Mouse (Mus musculus) heart, adult 18-20 months (tissue): ENCODE results near the gene Atp8b3. TPM values are rescaled to one million over a fixed set of nuclear protein-coding genes. Genes with fewer than 3 reads are reported as not detected.

Source experiments
- DNase-seq, 2 experiments: peaks; one replicate each; pipeline ENCODE4 v3.0.0; 2021 to 2022; ENCODE audit warnings: mixed read lengths in 1 of 2
- total RNA-seq, 2 experiments: library from RNA; stranded (reverse); gene quantifications; 2 replicates each; pipeline ENCODE4 v1.2.3; 2021

The Atp8b3 gene
- total RNA-seq, 2 experiments from 2014 or later, result not detected

DNA sequence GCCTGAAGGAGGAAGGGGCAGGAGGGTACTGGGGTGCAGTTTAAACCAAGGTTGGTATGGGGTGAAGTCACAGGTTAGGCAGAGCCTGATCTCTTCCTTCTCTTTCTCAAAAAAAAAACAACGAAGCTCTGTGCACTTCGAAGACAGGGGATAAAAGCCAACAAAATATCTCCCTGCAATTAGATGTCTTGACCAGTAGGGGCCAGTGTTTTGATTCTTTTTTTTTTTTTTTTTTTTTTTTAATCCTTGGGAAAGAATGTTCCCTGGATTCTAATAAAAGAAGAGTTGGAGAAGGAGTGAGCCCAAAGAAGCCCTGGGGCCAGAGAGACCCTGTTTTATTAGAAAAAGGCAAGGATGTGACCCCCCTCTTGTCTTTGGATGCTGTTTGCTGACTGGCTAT, 19.6 kb downstream of the Atp8b3 start:
- no peak for DNase-seq

DNA sequence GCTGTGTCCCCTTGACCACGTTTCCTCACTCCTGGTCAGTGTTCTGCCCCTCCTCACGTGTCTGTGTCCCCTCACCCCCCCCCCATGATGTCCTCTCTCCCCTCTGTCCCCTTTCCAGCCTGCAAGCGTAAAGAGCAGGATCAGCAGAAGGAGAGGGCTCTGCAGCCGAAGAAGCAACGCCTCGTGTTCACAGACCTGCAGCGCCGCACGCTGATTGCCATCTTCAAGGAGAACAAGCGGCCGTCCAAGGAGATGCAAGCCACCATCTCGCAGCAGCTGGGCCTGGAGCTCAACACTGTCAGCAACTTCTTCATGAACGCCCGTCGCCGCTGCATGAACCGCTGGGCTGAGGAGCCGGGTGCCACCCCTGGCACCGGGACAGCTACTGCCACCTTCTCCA, 25.2 kb downstream of the Atp8b3 start:
- no peak for DNase-seq

DNA sequence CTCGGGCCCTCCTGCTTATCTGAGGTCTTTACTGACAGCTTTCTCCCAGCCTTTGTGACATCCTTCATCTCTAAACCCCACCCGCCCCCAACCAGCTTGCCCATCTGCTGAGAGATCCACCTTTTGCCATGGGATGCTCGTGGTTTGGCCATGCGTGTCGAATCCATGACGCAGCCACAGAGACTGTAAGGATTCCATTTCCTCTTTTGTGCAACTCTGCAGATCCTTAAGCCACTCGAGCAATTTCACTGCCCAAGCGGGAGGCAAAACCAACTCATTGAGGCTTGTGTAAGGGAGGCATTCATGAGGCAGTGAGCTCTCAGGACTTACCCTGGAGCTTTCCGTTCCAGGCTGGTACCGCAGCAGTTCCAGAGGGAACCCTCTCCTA, 28.7 kb downstream of the Atp8b3 start:
- no peak for DNase-seq

DNA sequence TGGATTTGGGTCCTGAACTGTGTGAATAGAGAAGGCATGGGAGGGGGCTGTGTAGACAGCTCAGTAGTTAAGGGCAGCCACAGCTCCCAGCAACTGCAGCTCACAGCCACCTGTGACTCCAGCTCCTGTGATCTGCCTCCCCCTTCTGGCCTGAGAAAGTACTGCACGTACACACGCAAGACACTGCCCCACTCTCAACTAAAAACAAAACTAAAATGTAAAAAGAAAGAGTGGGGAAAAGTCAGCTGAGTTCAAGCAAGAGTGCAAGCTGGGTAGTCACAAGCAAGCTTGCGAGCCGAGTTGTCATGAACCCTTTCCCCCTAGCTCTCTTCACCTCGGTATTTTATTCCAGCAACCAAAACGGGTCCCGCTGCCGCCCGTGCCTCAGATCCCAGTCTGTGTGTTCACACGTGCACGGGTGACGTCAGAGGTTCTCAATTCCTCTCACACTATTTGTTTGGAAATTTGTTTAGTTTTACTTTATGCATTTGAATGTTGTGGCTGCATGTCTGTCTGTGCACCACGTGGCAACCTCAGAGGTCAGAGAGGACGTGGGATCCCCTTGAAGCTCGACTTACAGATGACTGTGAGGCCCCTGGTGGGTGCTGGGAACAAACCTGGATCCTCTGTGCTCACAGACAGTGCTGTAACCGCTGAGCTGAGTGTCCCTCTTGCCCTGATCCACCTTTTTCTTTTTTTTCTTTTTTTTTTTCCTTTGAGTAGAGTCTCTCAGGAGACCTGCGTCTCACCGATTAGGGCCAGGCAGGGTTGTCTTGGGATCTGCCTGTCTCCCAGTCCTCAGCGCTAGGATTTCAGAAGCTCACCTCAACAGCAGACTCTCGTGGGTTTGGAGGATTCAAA, 29.3 kb downstream of the Atp8b3 start:
- peak; percentile 72 to 92 for DNase-seq

DNA sequence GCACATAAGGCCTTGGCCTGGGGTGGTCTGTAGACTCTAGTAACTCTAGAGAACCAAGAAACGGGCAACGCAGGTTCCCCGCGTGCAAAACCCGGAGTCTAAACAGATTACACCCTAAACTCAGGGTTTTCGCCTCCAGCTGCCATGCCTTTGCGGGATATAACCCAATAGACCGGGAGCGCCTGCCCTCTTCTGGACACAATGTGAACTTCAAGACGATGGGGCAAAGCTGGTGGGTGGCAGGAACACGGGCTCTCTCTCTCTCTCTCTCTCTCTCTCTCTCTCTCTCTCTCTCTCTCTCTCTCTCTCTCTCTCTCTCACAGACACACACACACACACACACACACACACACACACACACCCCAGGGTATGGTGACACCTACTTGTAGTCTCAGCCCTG, 32.7 kb downstream of the Atp8b3 start:
- DNase-seq, result peak; percentile 45 to 86

DNA sequence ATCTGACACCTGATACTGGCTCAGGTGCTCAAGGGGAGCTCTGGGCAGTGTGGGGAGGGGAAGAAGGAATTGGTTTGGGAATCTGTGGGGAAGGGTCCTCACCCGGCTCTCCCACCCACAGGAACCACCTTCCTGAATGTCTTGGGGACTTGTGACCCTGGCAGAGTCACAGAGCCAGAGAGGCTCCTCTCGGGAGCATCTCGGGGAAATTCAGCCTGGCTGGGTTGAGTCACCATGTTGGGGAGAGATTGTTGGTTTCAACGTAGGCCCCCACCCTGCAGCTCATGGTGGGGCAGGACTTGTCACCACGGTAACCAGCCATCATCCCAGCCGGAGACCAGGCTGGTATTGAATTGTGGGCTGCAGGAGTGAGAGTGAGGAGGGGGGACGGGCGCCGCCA, 34.2 kb downstream of the Atp8b3 start:
- DNase-seq, result no peak

DNA sequence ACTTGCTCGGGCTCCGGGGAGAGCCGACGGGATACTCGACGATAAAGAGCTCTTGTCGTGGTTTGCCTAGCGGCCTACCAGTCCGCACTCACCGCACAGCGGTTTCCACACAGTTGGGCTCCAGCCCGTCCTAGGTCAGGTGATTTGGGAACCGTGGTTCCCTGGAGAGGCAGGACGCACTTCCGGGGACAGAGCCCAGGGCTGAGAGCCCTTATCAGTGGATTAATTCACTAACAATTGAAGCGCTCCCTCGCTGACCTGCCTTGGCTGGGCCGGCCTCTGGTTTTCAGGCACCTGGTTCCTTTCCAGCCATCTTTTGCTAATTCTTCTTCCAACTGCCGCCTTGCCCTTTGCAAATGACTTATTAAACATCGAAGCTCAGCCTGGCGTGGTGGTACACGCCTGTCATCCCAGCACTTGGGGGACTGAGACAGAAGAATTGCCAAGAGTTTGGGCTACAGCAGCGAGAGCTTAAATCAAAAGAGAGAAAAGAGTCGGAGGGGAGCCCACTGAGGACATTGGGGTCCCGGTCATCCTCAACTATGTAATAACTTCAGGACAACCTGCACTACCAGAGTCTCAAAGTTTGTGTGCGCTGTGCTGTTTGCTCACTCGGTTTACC, 35.2 kb downstream of the Atp8b3 start:
- peak; percentile 58 to 63 for DNase-seq

DNA sequence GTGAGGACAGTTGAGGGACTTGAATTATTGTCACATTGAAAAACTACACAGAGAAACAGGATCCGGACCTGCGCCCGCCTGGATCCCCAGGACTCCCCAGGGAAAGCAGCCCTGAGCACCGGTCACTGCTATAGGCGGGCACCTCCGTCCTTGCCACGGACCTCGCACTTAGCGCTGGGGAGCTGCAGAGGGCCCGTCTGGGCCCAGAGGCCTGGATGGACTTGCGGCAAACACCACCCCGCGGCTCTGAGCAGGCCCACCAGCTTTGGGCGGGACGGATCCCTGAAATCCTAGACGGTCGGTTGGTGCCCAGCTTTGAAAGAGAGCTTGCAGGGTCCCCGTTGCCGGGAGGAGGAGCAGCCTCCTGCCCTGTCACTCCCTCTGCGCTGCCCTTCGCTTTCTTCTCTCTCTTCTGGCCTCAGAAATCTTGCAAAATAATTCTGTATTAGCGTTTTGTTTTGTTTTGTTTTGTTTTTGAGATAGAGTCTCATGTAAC, 36.1 kb downstream of the Atp8b3 start:
- no peak for DNase-seq

DNA sequence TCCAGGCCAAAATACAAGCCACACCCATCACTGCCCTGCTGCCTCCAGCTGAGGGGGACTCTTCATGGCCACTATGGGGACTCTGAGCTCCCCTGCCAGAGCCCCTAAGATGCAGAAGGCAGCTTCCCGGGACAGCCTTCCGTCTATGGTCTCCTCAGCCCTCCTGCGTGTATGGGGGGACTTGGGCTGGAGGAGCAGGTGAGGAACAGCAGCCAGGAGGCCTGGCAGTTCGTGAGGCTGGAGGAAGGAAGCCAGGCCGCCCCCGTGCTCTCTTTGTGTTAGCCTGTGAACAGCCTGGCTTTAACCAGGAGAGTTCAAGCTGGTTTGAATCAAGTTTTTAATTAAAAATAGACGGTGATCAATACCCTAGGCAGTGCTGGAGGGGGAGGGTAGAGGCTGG, 36.6 kb downstream of the Atp8b3 start:
- DNase-seq, result no peak

DNA sequence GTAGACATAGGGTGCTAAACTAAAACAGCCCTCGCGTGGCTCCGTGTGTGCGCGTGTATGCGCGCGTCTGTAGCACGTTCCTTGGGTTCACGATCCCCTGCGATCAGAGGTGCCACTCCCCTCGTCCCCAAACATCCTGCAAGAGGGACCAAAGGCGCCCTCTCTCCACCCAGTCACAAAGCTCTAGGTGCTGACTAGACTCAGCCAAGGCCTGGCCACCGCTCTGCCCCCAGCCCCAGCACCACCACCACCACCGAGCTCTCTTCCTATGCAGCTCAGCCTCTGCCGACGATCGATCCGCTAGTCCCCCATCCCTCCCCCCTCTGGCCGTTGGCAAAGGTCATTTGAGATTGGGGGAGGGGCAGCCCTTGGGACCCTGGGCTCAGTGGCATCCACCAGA, 42.5 kb downstream of the Atp8b3 start:
- no peak for DNase-seq

DNA sequence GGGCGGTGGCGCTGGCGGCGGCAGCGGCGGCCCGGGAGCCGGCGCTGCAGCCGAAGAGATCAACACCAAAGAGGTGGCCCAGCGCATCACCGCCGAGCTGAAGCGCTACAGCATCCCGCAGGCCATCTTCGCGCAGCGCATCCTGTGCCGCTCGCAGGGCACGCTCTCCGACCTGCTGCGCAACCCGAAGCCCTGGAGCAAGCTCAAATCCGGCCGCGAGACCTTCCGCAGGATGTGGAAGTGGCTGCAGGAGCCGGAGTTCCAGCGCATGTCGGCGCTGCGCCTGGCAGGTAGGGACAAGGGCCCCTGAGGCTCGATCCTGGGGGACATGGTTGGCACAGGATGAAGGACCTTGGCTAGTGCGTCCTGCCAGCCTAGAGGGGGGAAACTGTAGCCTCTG, 43.0 kb downstream of the Atp8b3 start:
- DNase-seq, result no peak

DNA sequence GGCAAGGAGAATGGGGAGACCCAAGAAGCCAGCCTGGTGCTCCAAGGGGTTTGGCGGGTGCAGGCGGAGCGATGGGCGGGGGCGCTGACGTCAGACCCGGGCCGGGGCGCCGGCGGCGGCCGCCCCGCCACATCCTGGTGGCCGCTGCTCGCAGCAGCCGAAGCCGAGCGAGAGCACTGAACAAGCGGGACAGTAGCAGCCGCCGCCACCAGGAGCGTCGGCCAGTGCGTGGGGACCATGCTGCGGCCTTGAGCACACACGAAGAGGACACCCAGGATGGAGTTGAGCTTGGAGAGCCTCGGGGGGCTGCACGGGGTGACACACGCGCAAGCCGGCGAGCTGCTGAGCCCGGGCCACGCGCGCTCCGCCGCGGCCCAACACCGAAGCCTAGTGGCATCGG, 44.2 kb downstream of the Atp8b3 start, which contains the start of gene Onecut3:
Gene Onecut3, plus strand, starts transcription at position 104 of the 400 bp plus-strand sequence.
- DNase-seq, result peak; percentile 27 to 48

DNA sequence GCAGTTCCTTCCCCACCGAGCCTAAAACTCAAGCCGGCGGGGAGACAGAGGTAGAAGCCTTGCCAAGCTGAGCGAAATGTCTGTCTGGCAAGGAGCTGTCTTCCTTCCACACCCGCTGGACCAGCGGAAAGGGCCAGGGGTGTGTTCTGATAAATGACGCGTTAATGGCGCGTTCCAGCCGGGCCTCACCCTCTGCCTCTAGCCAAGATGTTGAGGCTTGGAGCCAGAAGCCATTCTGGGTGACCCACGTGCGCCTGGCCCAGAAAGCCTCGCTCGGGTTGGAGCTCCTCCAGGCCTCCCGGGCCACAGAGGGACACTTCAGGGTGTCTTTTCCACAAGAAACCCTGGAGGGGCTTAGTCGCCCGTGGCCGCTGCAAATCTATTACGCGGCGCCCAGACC, 48.9 kb downstream of the Atp8b3 start:
- peak; percentile 86 to 90 for DNase-seq

DNA sequence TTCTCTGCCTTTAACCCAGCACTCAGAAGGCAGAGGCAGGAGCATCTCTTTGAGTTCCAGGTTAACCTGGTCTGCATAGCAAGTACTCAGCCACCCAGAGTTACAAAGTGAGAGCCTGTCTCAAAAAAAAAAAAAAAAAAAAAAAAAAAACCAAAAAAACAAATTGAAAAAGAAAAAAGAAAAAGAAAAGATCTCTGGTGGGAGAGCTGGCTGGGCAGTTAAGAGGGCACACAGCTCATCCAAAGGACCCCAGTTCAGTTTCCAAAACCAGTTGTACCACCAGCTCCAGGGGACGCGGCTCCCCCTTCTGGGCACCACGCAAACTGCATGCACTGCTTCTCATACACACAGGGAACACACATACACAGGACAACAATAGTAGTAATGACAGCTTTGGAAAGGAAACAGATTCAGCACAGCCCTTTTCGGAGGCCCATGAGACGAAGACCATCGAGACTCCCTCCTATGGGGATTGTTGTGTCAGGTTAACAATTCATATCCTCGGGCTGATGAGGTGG, 52.0 kb downstream of the Atp8b3 start:
- no peak for DNase-seq

DNA sequence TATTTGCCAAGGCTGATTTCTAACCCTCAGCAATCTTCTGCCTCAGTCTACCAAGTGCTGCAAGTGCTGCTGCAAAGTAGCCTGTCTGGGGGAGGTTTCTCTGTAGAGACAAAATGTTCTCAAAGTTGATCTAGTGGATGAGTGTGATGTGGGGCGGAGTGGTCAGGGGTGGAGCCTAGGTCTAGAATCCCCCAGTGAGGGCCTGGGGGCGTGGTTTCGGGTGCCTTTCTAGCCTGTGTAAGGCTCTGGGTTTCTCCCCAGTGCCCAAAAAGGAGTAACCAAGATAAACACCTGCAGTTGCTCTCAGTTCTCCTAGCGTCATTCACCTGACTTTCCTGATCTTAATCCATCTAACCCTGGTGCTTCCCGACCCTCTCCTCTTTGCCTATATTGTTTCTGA, 57.9 kb downstream of the Atp8b3 start:
- no peak for DNase-seq

DNA sequence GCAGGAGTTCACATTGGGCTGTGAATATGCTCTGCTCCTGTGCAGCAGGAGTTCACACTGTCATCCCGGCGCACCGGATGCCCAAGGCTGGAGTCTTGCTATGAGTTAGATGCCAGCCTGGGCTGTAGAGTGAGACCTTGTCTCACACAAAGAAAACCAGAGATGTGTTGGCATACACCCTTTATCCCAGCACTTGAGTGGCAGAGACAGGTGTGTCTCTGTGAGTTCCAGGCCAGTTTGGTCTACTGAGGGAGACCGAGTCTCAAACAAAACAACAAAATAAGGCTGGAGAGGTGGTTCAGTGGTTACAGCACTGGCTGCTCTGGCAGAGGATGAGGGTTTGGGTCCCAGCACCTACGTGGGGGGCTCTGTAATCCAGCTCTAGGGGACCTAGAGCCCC, 60.4 kb downstream of the Atp8b3 start:
- no peak for DNase-seq

DNA sequence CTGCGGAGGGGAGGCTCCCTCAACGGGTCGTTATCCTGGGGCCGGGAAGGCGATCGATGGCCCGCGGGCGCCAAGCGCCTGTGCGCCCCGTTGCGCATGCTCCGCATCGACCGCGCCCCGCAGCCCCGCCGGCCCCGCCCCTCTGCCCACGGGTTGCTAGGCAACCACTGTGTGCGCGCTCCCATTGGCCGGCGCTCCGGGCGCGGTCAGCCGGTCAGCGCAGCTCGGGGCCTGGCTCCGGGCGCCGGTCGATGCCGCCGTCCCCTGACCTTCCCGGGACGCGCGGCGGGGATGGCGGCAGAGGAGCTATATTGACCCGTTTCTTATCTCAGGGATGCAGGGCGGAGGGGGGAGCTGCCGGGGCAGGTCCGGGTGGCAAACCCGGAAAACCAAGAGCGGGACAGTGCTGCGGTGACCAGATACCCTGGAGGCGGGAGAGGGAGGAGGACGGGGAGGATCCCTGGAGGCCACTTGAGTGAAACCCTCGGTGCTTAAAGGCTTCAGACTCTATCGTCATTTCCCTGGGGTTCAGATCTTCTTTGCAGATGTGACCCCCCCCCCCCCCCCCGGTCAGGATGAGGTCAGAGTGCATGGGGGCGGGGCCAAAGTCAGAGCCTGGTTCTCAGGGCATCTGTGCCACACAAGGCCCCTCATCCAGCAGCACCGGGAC, 63.5 kb downstream of the Atp8b3 start:
- peak; percentile 89 to 90 for DNase-seq

Other genes with a start within 250 kb of the Atp8b3 start
- gene Rps15, start 246.7 kb downstream of the Atp8b3 start, total RNA-seq, result 100 to 1,000 TPM; 745 to 872 TPM
- 1 to 10 TPM; 2.6 to 2.8 TPM for gene Apc2, start 243.1 kb downstream of the Atp8b3 start, total RNA-seq
- gene 2310011J03Rik, start 218.6 kb downstream of the Atp8b3 start, total RNA-seq, result 10 to 100 TPM; 15.8 to 16.6 TPM
- 1 to 10 TPM; 1.3 TPM for gene Pcsk4, start 209.6 kb downstream of the Atp8b3 start, total RNA-seq
- gene Reep6, start 209.2 kb downstream of the Atp8b3 start, total RNA-seq, result 1 to 10 TPM; 4.8 to 5.3 TPM
- gene Adamtsl5, start 190.7 kb downstream of the Atp8b3 start, total RNA-seq, result 10 to 100 TPM; 75.6 to 80.1 TPM
- gene Plk5, start 182.7 kb downstream of the Atp8b3 start, total RNA-seq, result 1 to 10 TPM in 1 of 2 experiments, under 1 TPM in 1; 0.69 to 1.2 TPM
- 1 to 10 TPM; 6.4 to 7.8 TPM for gene Mex3d, start 151.5 kb downstream of the Atp8b3 start, total RNA-seq
- 10 to 100 TPM; 93.3 to 97.7 TPM for gene Mbd3, start 139.6 kb downstream of the Atp8b3 start, total RNA-seq
- 1,000 to 10,000 TPM; 1,809 to 1,881 TPM for gene Uqcr11, start 132.3 kb downstream of the Atp8b3 start, total RNA-seq
- gene Tcf3, start 105.5 kb downstream of the Atp8b3 start, total RNA-seq, result 10 to 100 TPM; 15.6 to 17.3 TPM
- gene Onecut3, start 44.3 kb downstream of the Atp8b3 start, total RNA-seq, result under 1 TPM in 1 of 2 experiments, not detected in 1; 0.05 TPM
- gene Rexo1, start 22.4 kb upstream of the Atp8b3 start, total RNA-seq, result 10 to 100 TPM; 11.2 to 11.6 TPM
- gene Klf16, start 38.2 kb upstream of the Atp8b3 start, total RNA-seq, result 1 to 10 TPM; 5.2 to 5.5 TPM
- 10 to 100 TPM; 40.6 to 44.8 TPM for gene Abhd17a, start 51.2 kb upstream of the Atp8b3 start, total RNA-seq
- 10 to 100 TPM; 20.1 to 22.2 TPM for gene Scamp4, start 63.7 kb upstream of the Atp8b3 start, total RNA-seq
- gene Adat3, start 63.8 kb upstream of the Atp8b3 start, total RNA-seq, result 1 to 10 TPM; 1.1 to 1.5 TPM
- gene Gm49322, start 66.9 kb upstream of the Atp8b3 start, total RNA-seq, result under 1 TPM; 0.15 to 0.46 TPM
- gene Csnk1g2, start 83.7 kb upstream of the Atp8b3 start, total RNA-seq, result 100 to 1,000 TPM; 121 to 132 TPM
- 10 to 100 TPM; 43.2 to 46.1 TPM for gene Btbd2, start 117.9 kb upstream of the Atp8b3 start, total RNA-seq
- 100 to 1,000 TPM; 185 to 204 TPM for gene Mknk2, start 139.0 kb upstream of the Atp8b3 start, total RNA-seq
- gene Mob3a, start 162.9 kb upstream of the Atp8b3 start, total RNA-seq, result 1 to 10 TPM; 7.5 to 8.0 TPM
- 1 to 10 TPM; 2.5 to 2.6 TPM for gene Izumo4, start 163.1 kb upstream of the Atp8b3 start, total RNA-seq
- 10 to 100 TPM; 42.3 to 45.0 TPM for gene Ap3d1, start 203.1 kb upstream of the Atp8b3 start, total RNA-seq
- gene Dot1l, start 216.1 kb upstream of the Atp8b3 start, total RNA-seq, result 10 to 100 TPM; 11.7 to 14.3 TPM